Comparison of ENCODE assay signal across 9 mouse cellular contexts in genomic region chr16:70351641-70352280, GRCm38 (mm10). TPM values are rescaled to one million over a fixed set of nuclear protein-coding genes. Genes with fewer than 3 reads are reported as not detected.
DNase-seq lines count a peak whose midpoint lies in the region; ATAC-seq and TF ChIP-seq lines count a peak whose summit lies in the region.
"Had no signal": no experiment of that assay in that cellular context is flagged by ENCODE, and none has a peak within 500 bp of the region (broad histone marks: within the 10 kb centered on the region; RNA-seq: fewer than 3 reads in every experiment).

No protein-coding gene starts in this region.

- 0 out of 2 replicates have a peak overlapping the region, but pooled peaks have one; percentile 10 for H3K4me2 ChIP-seq in lung, embryonic 15.5 days

- 33% methylated on average over 11 of the region's 11 CpGs for WGBS in lung, embryonic 15.5 days
- 46% methylated on average over 11 of the region's 11 CpGs for WGBS in small intestine, adult 2 months

- peak; percentile 55; the same call in 1 of the 2 replicates for ATAC-seq in lung, embryonic 15.5 days (ENCODE audit: borderline replicate concordance, extremely low read depth, low FRiP score, low TSS enrichment)

- no peak overlapping the region for H3K9ac ChIP-seq in lung, embryonic 15.5 days

- H3K27me3 ChIP-seq in lung, embryonic 15.5 days: no peaks in the 10 kb centered on the region
- H3K27me3 ChIP-seq in small intestine, adult 2 months (ENCODE audit: control insufficient read depth, insufficient read depth, low read length): no peaks in the 10 kb centered on the region
- H3K27me3 ChIP-seq: CH12.LX had no signal

- no peaks in the 10 kb centered on the region for H3K36me3 ChIP-seq in lung, embryonic 15.5 days
- H3K36me3 ChIP-seq in small intestine, adult 2 months (ENCODE audit: control insufficient read depth, insufficient read depth, low read length): no peaks in the 10 kb centered on the region

- intact Hi-C loops in left cerebral cortex, postnatal 25 days (cut with DNase I): no loop called here

- H3K9me3 ChIP-seq in lung, embryonic 15.5 days: no peaks in the 10 kb centered on the region

- no peak for TF ChIP-seq POLR2A in small intestine, adult 2 months (IDR thresholded peaks at IDR 0.05; ENCODE audit: low read depth, low read length)

- H3K4me1 ChIP-seq in lung, embryonic 15.5 days: no peaks in the 10 kb centered on the region
- no peaks in the 10 kb centered on the region; the same call in 1 of the 2 replicates for H3K4me1 ChIP-seq in small intestine, adult 2 months (ENCODE audit: control insufficient read depth, insufficient read depth, insufficient read length, low read length)

- no peak for TF ChIP-seq CTCF in small intestine, adult 2 months (IDR thresholded peaks at IDR 0.05; ENCODE audit: extremely low read depth, insufficient read length, insufficient replicate concordance, low read depth, low read length)

- peak; percentile 62 for DNase-seq in gastrocnemius, adult 18-20 months (ENCODE audit: low spot score)
- no peak for DNase-seq in gastrocnemius, postnatal 10 days
- peak; percentile 8 to 48 for DNase-seq in gastrocnemius, adult 8-10 months (ENCODE audit: low spot score in 2 of 2)
- DNase-seq in kidney, adult 11 months: peak; percentile 71
- DNase-seq in left cerebral cortex, postnatal 25 days (ENCODE audit: low spot score in 2 of 2): no peak
- DNase-seq in spleen, adult 18-20 months: no peak

- H3K27ac ChIP-seq in lung, embryonic 15.5 days: peak overlapping the region; percentile 45
- peak overlapping the region; percentile 16; the same call in 1 of the 2 replicates for H3K27ac ChIP-seq in small intestine, adult 2 months (ENCODE audit: insufficient read depth, low read depth, low read length)

- no peak overlapping the region for H3K4me3 ChIP-seq in lung, embryonic 15.5 days
- no peak overlapping the region for H3K4me3 ChIP-seq in small intestine, adult 2 months (ENCODE audit: low read depth, low read length)

RNA-seq across cellular contexts. Expression of gene Gbe1, which starts 38.0 kb away (rescaled TPM):
- 10 to 100 TPM; 53.8 to 70.1 TPM for total RNA-seq in gastrocnemius, adult 18-20 months (2021)
- total RNA-seq in gastrocnemius, postnatal 10 days (2021): 10 to 100 TPM; 32.0 to 39.5 TPM
- 10 to 100 TPM; 45.4 to 63.5 (median 49.7) TPM for total RNA-seq in gastrocnemius, adult 8-10 months (2022)
- polyA plus RNA-seq in lung, embryonic 15.5 days (2015; fragmentation: Nextera tagmentation; extraction: Ambion mirVana): 23.9 and 26.0 TPM in 2 replicates
- polyA plus RNA-seq in small intestine, adult 2 months (2012; rRNA removed): 1.4 and 2.4 TPM in 2 replicates
- 10 to 100 TPM; 10.5 to 12.2 TPM for total RNA-seq in left cerebral cortex, postnatal 25 days (2021)
- total RNA-seq: CH12.LX had no signal

Comparison
In these comparisons a context has a peak if more than half of its experiments do, and no peak if none do; other contexts are left out.
1. DNase-seq: peak in gastrocnemius, adult 18-20 months (single experiment), gastrocnemius, adult 8-10 months (2 of 2) and kidney, adult 11 months (single experiment); none in gastrocnemius, postnatal 10 days (single experiment), left cerebral cortex, postnatal 25 days (0 of 2) and spleen, adult 18-20 months (0 of 2).